In genomic region chr14:121878859-121879206, GRCm38 (mm10) we compare ENCODE assay signal across 8 mouse cellular contexts. TPM values are rescaled to one million over a fixed set of nuclear protein-coding genes. Genes with fewer than 3 reads are reported as not detected.
DNase-seq lines count a peak whose midpoint lies in the region; ATAC-seq and TF ChIP-seq lines count a peak whose summit lies in the region.

No protein-coding gene starts in this region.

- no peak; the same call in 1 of the 2 replicates for ATAC-seq in neural tube, embryonic 13.5 days (ENCODE audit: low read depth)

- H3K9ac ChIP-seq in neural tube, embryonic 13.5 days, result peak overlapping the region; percentile 85

- no peak overlapping the region for H3K27ac ChIP-seq in embryonic fibroblast, embryonic 13.5 days (ENCODE audit: insufficient read depth, low read length)
- peak overlapping the region; percentile 93 for H3K27ac ChIP-seq in limb, embryonic 10.5 days
- H3K27ac ChIP-seq in neural tube, embryonic 13.5 days (replicated peaks), result peak overlapping the region; percentile 29; the same call in 1 of the 2 replicates

- under 1% methylated on average over 27 of the region's 27 CpGs for WGBS in lung, adult 2 months
- WGBS in limb, embryonic 10.5 days, result under 1% methylated on average over 27 of the region's 27 CpGs
- WGBS in neural tube, embryonic 13.5 days, result under 1% methylated on average over 27 of the region's 27 CpGs

- no peak for DNase-seq in lung, adult 2 months
- no peak for DNase-seq in lung, postnatal 36 days
- DNase-seq in limb, embryonic 10.5 days (ENCODE audit: low spot score), result no peak
- DNase-seq in layer of hippocampus, adult 9-10 months (ENCODE audit: low spot score), result no peak
- DNase-seq in left cerebral cortex, adult 9 months (ENCODE audit: low spot score in 2 of 2), result no peak
- DNase-seq in thymus, postnatal 14 days, result no peak

- no peak for TF ChIP-seq POLR2A in lung, adult 2 months (IDR thresholded peaks at IDR 0.05; ENCODE audit: borderline replicate concordance, extremely low read depth, low read depth, low read length)
- TF ChIP-seq POLR2A in embryonic fibroblast, embryonic 13.5 days (IDR thresholded peaks at IDR 0.05; ENCODE audit: low read depth, low read length), result no peak

- H3K4me3 ChIP-seq in lung, adult 2 months (replicated peaks; ENCODE audit: extremely low read depth, low read depth, low read length), result peak overlapping the region; percentile 90
- H3K4me3 ChIP-seq in embryonic fibroblast, embryonic 13.5 days (ENCODE audit: insufficient read depth, low read length), result peak overlapping the region; percentile 89
- H3K4me3 ChIP-seq in limb, embryonic 10.5 days, result peak overlapping the region; percentile 90
- peak overlapping the region; percentile 86 for H3K4me3 ChIP-seq in neural tube, embryonic 13.5 days

- peaks cover 5% of the 10 kb centered on the region; the same call in 1 of the 2 replicates for H3K36me3 ChIP-seq in limb, embryonic 10.5 days
- no peaks in the 10 kb centered on the region for H3K36me3 ChIP-seq in neural tube, embryonic 13.5 days

- H3K4me1 ChIP-seq in lung, adult 2 months (ENCODE audit: control insufficient read depth, insufficient read depth, low read length), result 0 out of 2 replicates have a peak, but pooled peaks cover 3% of the 10 kb centered on the region
- no peaks in the 10 kb centered on the region; the same call in 1 of the 2 replicates for H3K4me1 ChIP-seq in embryonic fibroblast, embryonic 13.5 days (ENCODE audit: control insufficient read depth, insufficient read depth, low read length)
- H3K4me1 ChIP-seq in limb, embryonic 10.5 days, result peaks cover 22% of the 10 kb centered on the region
- peaks cover 40% of the 10 kb centered on the region for H3K4me1 ChIP-seq in neural tube, embryonic 13.5 days (replicated peaks)

- peak overlapping the region; percentile 85 for H3K4me2 ChIP-seq in neural tube, embryonic 13.5 days

- H3K27me3 ChIP-seq in limb, embryonic 10.5 days (ENCODE audit: low read depth, poor library complexity, severe bottlenecking), result no peaks in the 10 kb centered on the region
- H3K27me3 ChIP-seq in neural tube, embryonic 13.5 days, result no peaks in the 10 kb centered on the region

- H3K9me3 ChIP-seq in limb, embryonic 10.5 days (replicated peaks), result no peaks in the 10 kb centered on the region
- no peaks in the 10 kb centered on the region for H3K9me3 ChIP-seq in neural tube, embryonic 13.5 days

- no peak for TF ChIP-seq CTCF in lung, adult 2 months (IDR thresholded peaks at IDR 0.05; ENCODE audit: insufficient read depth, low read length)
- no peak for TF ChIP-seq CTCF in embryonic fibroblast, embryonic 13.5 days (IDR thresholded peaks at IDR 0.05; ENCODE audit: borderline replicate concordance, insufficient read depth, low read length)

RNA-seq across cellular contexts. Expression of gene Ubac2, which starts 0.4 kb away (rescaled TPM):
- 37.7 and 47.1 TPM in 2 replicates for polyA plus RNA-seq in lung, adult 2 months (2012; rRNA removed)
- polyA plus RNA-seq in embryonic fibroblast, embryonic 13.5 days (2011; ENCODE audit: insufficient read length, low read depth, missing spikeins), result 41.4 and 59.3 TPM in 2 replicates
- polyA plus RNA-seq in limb, embryonic 10.5 days (2016; fragmentation: Nextera tagmentation; extraction: Ambion mirVana), result 66.2 and 73.4 TPM in 2 replicates
- polyA plus RNA-seq in neural tube, embryonic 13.5 days (2015; fragmentation: Nextera tagmentation; extraction: Ambion mirVana), result 54.6 and 59.3 TPM in 2 replicates

RNA-seq across cellular contexts. Expression of gene Gpr18, which starts 36.7 kb away (rescaled TPM):
- 5.6 and 8.3 TPM in 2 replicates for polyA plus RNA-seq in lung, adult 2 months (2012; rRNA removed)
- not detected in 2 replicates for polyA plus RNA-seq in embryonic fibroblast, embryonic 13.5 days (2011; ENCODE audit: insufficient read length, low read depth, missing spikeins)
- 0.19 and 0.29 TPM in 2 replicates for polyA plus RNA-seq in limb, embryonic 10.5 days (2016; fragmentation: Nextera tagmentation; extraction: Ambion mirVana)
- 0.17 TPM in 1 of 2 replicates, not detected in the other for polyA plus RNA-seq in neural tube, embryonic 13.5 days (2015; fragmentation: Nextera tagmentation; extraction: Ambion mirVana)
